Mouse (Mus musculus): ENCODE results near the gene Zfp281.

DNA sequence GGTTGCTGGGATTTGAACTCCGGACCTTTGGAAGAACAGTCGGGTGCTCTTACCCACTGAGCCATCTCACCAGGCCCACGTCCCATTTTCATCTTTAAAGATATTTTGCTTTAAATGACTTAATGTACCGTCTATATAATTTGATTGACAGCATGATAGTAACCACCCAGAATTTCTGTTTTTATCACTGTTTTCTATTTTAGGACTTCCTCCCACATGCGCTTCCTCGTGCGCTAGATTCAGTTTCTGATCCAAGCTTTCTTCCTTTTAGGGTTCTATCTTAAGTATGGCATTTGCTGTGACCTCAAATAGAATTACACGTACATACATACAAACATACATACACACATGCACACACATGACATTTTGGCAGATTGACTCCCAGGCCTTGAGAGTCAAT lies 42.9 kb upstream of the Zfp281 start:
- no peak for TF ChIP-seq CTCF (IDR thresholded peaks at IDR 0.05; ENCODE audit: control insufficient read depth, insufficient read depth, insufficient read length)
- no peak for TF ChIP-seq FOSL1 (IDR thresholded peaks at IDR 0.05; ENCODE audit: insufficient read depth, low read length, poor library complexity, severe bottlenecking)
- no peak for TF ChIP-seq MAX (IDR thresholded peaks at IDR 0.05)
- TF ChIP-seq MYOG (IDR thresholded peaks at IDR 0.05; ENCODE audit: control insufficient read depth, extremely low read depth, insufficient read length) = no peak
- TF ChIP-seq USF1 (IDR thresholded peaks at IDR 0.05; ENCODE audit: low read depth) = no peak
- no peak for TF ChIP-seq MYOD1 (IDR thresholded peaks at IDR 0.05; ENCODE audit: control insufficient read depth, insufficient read length, low read depth)

All from C2C12 (cell line).